Mouse (Mus musculus) heart, postnatal 14 days (tissue): Measurements from ENCODE around the gene Gpatch2l. TPM values are rescaled to one million over a fixed set of nuclear protein-coding genes. Genes with fewer than 3 reads are reported as not detected.

Source experiments
- total RNA-seq, 2 experiments: library from RNA; stranded (reverse); gene quantifications; 2 replicates each; pipeline ENCODE4 v1.2.3; 2021

The Gpatch2l gene
- total RNA-seq, 2 experiments from 2014 or later, result 16.4 to 17.8 TPM

Other genes with a start within 250 kb of the Gpatch2l start
- gene Tgfb3, start 162.8 kb upstream of the Gpatch2l start, total RNA-seq, result 10 to 100 TPM; 15.0 to 16.2 TPM
- gene Ift43, start 159.3 kb upstream of the Gpatch2l start, total RNA-seq, result 10 to 100 TPM; 24.4 to 26.6 TPM
- 10 to 100 TPM; 10.3 to 15.5 TPM for gene Esrrb, start 119.3 kb downstream of the Gpatch2l start, total RNA-seq